Comparison of ENCODE assay signal across 10 mouse cellular contexts in the genomic region with DNA sequence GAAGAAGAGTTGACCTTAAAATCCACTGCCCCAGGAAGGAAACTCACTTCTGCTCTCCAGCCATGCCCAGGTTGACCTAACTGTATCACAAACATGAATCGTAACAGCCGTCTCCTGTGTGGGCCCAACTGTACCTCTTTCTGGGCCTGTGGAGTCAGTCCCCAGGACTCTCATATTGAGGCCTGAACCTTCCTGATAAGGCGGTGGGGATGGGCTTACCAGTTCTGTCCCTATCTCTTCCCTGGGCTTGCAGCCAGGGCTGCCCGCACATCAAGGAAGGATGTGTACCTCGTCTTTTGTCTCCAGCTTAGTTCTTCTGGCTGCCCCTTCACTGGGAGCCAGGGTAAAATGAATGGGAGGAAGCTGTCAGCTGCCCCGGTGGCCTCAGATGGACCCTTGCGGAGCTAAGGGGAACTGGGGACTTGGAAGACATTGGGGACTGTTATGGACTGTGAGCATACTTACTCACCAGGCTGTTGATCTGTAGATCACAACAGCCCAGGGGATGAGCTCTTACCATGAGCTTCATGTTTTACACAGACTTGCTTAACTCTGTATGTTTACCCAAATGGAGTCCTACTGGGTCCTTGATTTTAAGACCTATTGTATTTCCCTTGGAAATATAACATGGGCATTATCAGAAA. TPM values are rescaled to one million over a fixed set of nuclear protein-coding genes. Genes with fewer than 3 reads are reported as not detected.
A peak's percentile ranks its signal among the peaks of the same experiment; 100 is the strongest.
DNase-seq lines count a peak whose midpoint lies in the region; ATAC-seq lines count a peak whose summit lies in the region.
"Had no signal": no experiment of that assay in that cellular context is flagged by ENCODE, and none has a peak within 500 bp of the region (broad histone marks: within the 10 kb centered on the region; RNA-seq: fewer than 3 reads in every experiment).

No protein-coding gene starts in this region.

- H3K27ac ChIP-seq in lung, embryonic 16.5 days (ENCODE audit: low read length) = no peak overlapping the region; the same call in 1 of the 2 replicates
- no peak overlapping the region for H3K27ac ChIP-seq in stomach, embryonic 16.5 days (ENCODE audit: low read length)
- H3K27ac ChIP-seq: hindbrain, postnatal 0 days had no signal

- no peak overlapping the region for H3K9ac ChIP-seq in lung, embryonic 16.5 days (ENCODE audit: low read length)
- H3K9ac ChIP-seq in stomach, embryonic 16.5 days (ENCODE audit: low read length) = no peak overlapping the region

- H3K4me2 ChIP-seq in lung, embryonic 16.5 days (ENCODE audit: low read depth, low read length) = no peak overlapping the region
- no peak overlapping the region for H3K4me2 ChIP-seq in stomach, embryonic 16.5 days (ENCODE audit: low read depth, low read length)

- WGBS in lung, embryonic 16.5 days = 77% methylated on average over 7 of the region's 7 CpGs
- WGBS in stomach, embryonic 16.5 days = 81% methylated on average over 7 of the region's 7 CpGs

- no peaks in the 10 kb centered on the region for H3K9me3 ChIP-seq in lung, embryonic 16.5 days (ENCODE audit: control insufficient read depth, low read length)
- H3K9me3 ChIP-seq in stomach, embryonic 16.5 days (replicated peaks; ENCODE audit: control insufficient read depth, low read length) = no peaks in the 10 kb centered on the region

- H3K27me3 ChIP-seq in lung, embryonic 16.5 days (ENCODE audit: control insufficient read depth, insufficient read depth, low read depth, low read length) = no peaks in the 10 kb centered on the region
- no peaks in the 10 kb centered on the region for H3K27me3 ChIP-seq in stomach, embryonic 16.5 days (ENCODE audit: control insufficient read depth, insufficient read depth, low read length)

- no peak overlapping the region for H3K4me3 ChIP-seq in lung, embryonic 16.5 days (ENCODE audit: low read length)
- H3K4me3 ChIP-seq in stomach, embryonic 16.5 days (replicated peaks; ENCODE audit: low read length) = no peak overlapping the region

- peak; percentile 60 for ATAC-seq in lung, embryonic 16.5 days (ENCODE audit: low read depth)
- peak; percentile 37; the same call in 1 of the 2 replicates for ATAC-seq in stomach, embryonic 16.5 days (ENCODE audit: insufficient read depth, low FRiP score)
- no peak for ATAC-seq in frontal cortex, adult (ENCODE audit: low TSS enrichment)
- ATAC-seq: hindbrain, postnatal 0 days had no signal

- peak; percentile 50 for DNase-seq in adrenal gland, adult 2 months
- DNase-seq in adrenal gland, postnatal 25 days = no peak
- no peak for DNase-seq in lung, postnatal 25 days (ENCODE audit: low spot score)
- peak; percentile 41 to 61 for DNase-seq in kidney, postnatal 4 days
- no peak for DNase-seq in right cerebral cortex, adult 2 months (ENCODE audit: low spot score in 2 of 2)
- DNase-seq: right cerebral cortex, adult 18-20 months had no signal

- peaks cover 8% of the 10 kb centered on the region; the same call in 1 of the 2 replicates for H3K36me3 ChIP-seq in lung, embryonic 16.5 days (ENCODE audit: control insufficient read depth, insufficient read depth, low read length)
- peaks cover 7% of the 10 kb centered on the region; the same call in 1 of the 2 replicates for H3K36me3 ChIP-seq in stomach, embryonic 16.5 days (ENCODE audit: control insufficient read depth, insufficient read depth, low read length)

- H3K4me1 ChIP-seq in lung, embryonic 16.5 days (replicated peaks; ENCODE audit: control insufficient read depth, insufficient read depth, low read length) = peaks cover 17% of the 10 kb centered on the region
- H3K4me1 ChIP-seq in stomach, embryonic 16.5 days (ENCODE audit: control insufficient read depth, insufficient read depth, low read length) = peaks cover 15% of the 10 kb centered on the region

RNA-seq across cellular contexts. Expression of a gene that starts 22.1 kb away (rescaled TPM):
- total RNA-seq in adrenal gland, adult 2 months (2021) = 1 to 10 TPM; 2.6 to 6.7 TPM
- 2.9 and 3.8 TPM in 2 replicates for polyA plus RNA-seq in adrenal gland, adult 2 months (2012; rRNA removed)
- 6.1 and 7.0 TPM in 2 replicates for total RNA-seq in adrenal gland, postnatal 25 days (2021)
- 20.7 and 22.2 TPM in 2 replicates for polyA plus RNA-seq in lung, embryonic 16.5 days (2015; fragmentation: Nextera tagmentation; extraction: Ambion mirVana)
- 22.0 and 22.4 TPM in 2 replicates for polyA plus RNA-seq in stomach, embryonic 16.5 days (2015; fragmentation: Nextera tagmentation; extraction: Ambion mirVana)

RNA-seq across cellular contexts. Expression of a gene that starts 25.7 kb away (rescaled TPM):
- 1 to 10 TPM in 1 of 2 experiments, under 1 TPM in 1; 0.92 to 3.5 TPM for total RNA-seq in adrenal gland, adult 2 months (2021)
- polyA plus RNA-seq in adrenal gland, adult 2 months (2012; rRNA removed) = 7.5 and 14.5 TPM in 2 replicates
- total RNA-seq in adrenal gland, postnatal 25 days (2021) = 1.3 and 4.8 TPM in 2 replicates
- 5.4 and 6.8 TPM in 2 replicates for polyA plus RNA-seq in lung, embryonic 16.5 days (2015; fragmentation: Nextera tagmentation; extraction: Ambion mirVana)
- 4.7 and 7.9 TPM in 2 replicates for polyA plus RNA-seq in stomach, embryonic 16.5 days (2015; fragmentation: Nextera tagmentation; extraction: Ambion mirVana)

Comparison
In these comparisons a context has a peak if more than half of its experiments do, and no peak if none do; other contexts are left out.
1. DNase-seq: peak in adrenal gland, adult 2 months (single experiment) and kidney, postnatal 4 days (2 of 2); none in adrenal gland, postnatal 25 days (single experiment), lung, postnatal 25 days (single experiment) and right cerebral cortex, adult 2 months (0 of 2).